Mouse (Mus musculus) neutrophil, adult 65 days (primary cell): ENCODE measurements around the gene Slc26a11. TPM values are rescaled to one million over a fixed set of nuclear protein-coding genes. Genes with fewer than 3 reads are reported as not detected.

Experiments
- total RNA-seq: library from RNA; stranded (reverse); gene quantifications from 2 replicates; pipeline ENCODE4 v1.2.4, GENCODE M21; 2023

Gene Slc26a11
- total RNA-seq = 14.5 and 17.4 TPM in 2 replicates

GRCm38 (mm10) chr11:119355443-119356385 lies at the start of gene Slc26a11, which contains the start of gene Sgsh:
Gene Slc26a11 (plus strand): TSS chr11:119355557.
Gene Sgsh (minus strand): TSS chr11:119355536.

GRCm38 (mm10) chr11:119307658-119307867 lies 47.8 kb upstream of the Slc26a11 start, which contains the start of gene Card14:
Gene Card14 (plus strand): TSS chr11:119307768.

GRCm38 (mm10) chr11:119392800-119393482 lies 37.6 kb downstream of the Slc26a11 start, which contains the start of gene Rnf213:
Gene Rnf213 (plus strand): TSS chr11:119393100.

Other genes starting within 250 kb of the Slc26a11 start
- gene Tbc1d16, start 127.1 kb upstream of the Slc26a11 start, total RNA-seq = 0.45 and 0.63 TPM in 2 replicates
- gene Ccdc40, start 127.0 kb upstream of the Slc26a11 start, total RNA-seq = 0.18 and 0.28 TPM in 2 replicates
- gene Gaa, start 87.7 kb upstream of the Slc26a11 start, total RNA-seq = 37.8 and 44.8 TPM in 2 replicates
- 154 and 178 TPM in 2 replicates for gene Eif4a3, start 55.5 kb upstream of the Slc26a11 start, total RNA-seq
- not detected in 2 replicates for gene Card14, start 47.8 kb upstream of the Slc26a11 start, total RNA-seq
- 8.4 and 9.8 TPM in 2 replicates for gene Sgsh, start within 50 bp of the Slc26a11 start, total RNA-seq
- 47.8 and 49.2 TPM in 2 replicates for gene Rnf213, start 37.5 kb downstream of the Slc26a11 start, total RNA-seq
- gene Endov, start 135.8 kb downstream of the Slc26a11 start, total RNA-seq = 6.7 and 10.7 TPM in 2 replicates
- gene Nptx1, start 192.2 kb downstream of the Slc26a11 start, total RNA-seq = not detected in 2 replicates
- gene Rptor, start 247.3 kb downstream of the Slc26a11 start, total RNA-seq = 19.7 and 28.7 TPM in 2 replicates